Mouse (Mus musculus): ENCODE data around the gene Fmnl2. TPM values are rescaled to one million over a fixed set of nuclear protein-coding genes. Genes with fewer than 3 reads are reported as not detected.

Fmnl2 gene
- not detected in 2 replicates for polyA plus RNA-seq (2012)

- TF ChIP-seq GATA1 (IDR thresholded peaks at IDR 0.05; ENCODE audit: low read length), result no peak
Observed at GRCm38 (mm10) chr2:52857611-52858528, at the start of gene Fmnl2. Gene Fmnl2 (plus strand): TSS chr2:52857860.

- TF ChIP-seq GATA1 (IDR thresholded peaks at IDR 0.05; ENCODE audit: low read length), result no peak
Observed at GRCm38 (mm10) chr2:52809988-52810387, 47.7 kb upstream of the Fmnl2 start.

GRCm38 (mm10) chr2:52811691-52812090 lies 46.0 kb upstream of the Fmnl2 start:
- no peak for TF ChIP-seq GATA1 (IDR thresholded peaks at IDR 0.05; ENCODE audit: low read length)

- TF ChIP-seq GATA1 (IDR thresholded peaks at IDR 0.05; ENCODE audit: low read length), result no peak
Observed at GRCm38 (mm10) chr2:52817341-52817740, 40.3 kb upstream of the Fmnl2 start.

GRCm38 (mm10) chr2:52818944-52819343 lies 38.7 kb upstream of the Fmnl2 start:
- TF ChIP-seq GATA1 (IDR thresholded peaks at IDR 0.05; ENCODE audit: low read length), result no peak

- no peak for TF ChIP-seq GATA1 (IDR thresholded peaks at IDR 0.05; ENCODE audit: low read length)
Observed at GRCm38 (mm10) chr2:52822214-52822613, 35.4 kb upstream of the Fmnl2 start.

GRCm38 (mm10) chr2:52828077-52828476 lies 29.6 kb upstream of the Fmnl2 start:
- TF ChIP-seq GATA1 (IDR thresholded peaks at IDR 0.05; ENCODE audit: low read length), result no peak

- TF ChIP-seq GATA1 (IDR thresholded peaks at IDR 0.05; ENCODE audit: low read length), result no peak
Observed at GRCm38 (mm10) chr2:52830513-52830912, 27.1 kb upstream of the Fmnl2 start.

GRCm38 (mm10) chr2:52831585-52831984 lies 26.1 kb upstream of the Fmnl2 start:
- no peak for TF ChIP-seq GATA1 (IDR thresholded peaks at IDR 0.05; ENCODE audit: low read length)

- no peak for TF ChIP-seq GATA1 (IDR thresholded peaks at IDR 0.05; ENCODE audit: low read length)
Observed at GRCm38 (mm10) chr2:52835726-52836125, 21.9 kb upstream of the Fmnl2 start.

- TF ChIP-seq GATA1 (IDR thresholded peaks at IDR 0.05; ENCODE audit: low read length), result no peak
Observed at GRCm38 (mm10) chr2:52839074-52839473, 18.6 kb upstream of the Fmnl2 start.

- no peak for TF ChIP-seq GATA1 (IDR thresholded peaks at IDR 0.05; ENCODE audit: low read length)
Observed at GRCm38 (mm10) chr2:52839868-52840267, 17.8 kb upstream of the Fmnl2 start.

- TF ChIP-seq GATA1 (IDR thresholded peaks at IDR 0.05; ENCODE audit: low read length), result no peak
Observed at GRCm38 (mm10) chr2:52843861-52844260, 13.8 kb upstream of the Fmnl2 start.

GRCm38 (mm10) chr2:52844936-52845752 lies 12.5 kb upstream of the Fmnl2 start:
- TF ChIP-seq GATA1 (IDR thresholded peaks at IDR 0.05; ENCODE audit: low read length), result no peak

- no peak for TF ChIP-seq GATA1 (IDR thresholded peaks at IDR 0.05; ENCODE audit: low read length)
Observed at GRCm38 (mm10) chr2:52846506-52846905, 11.2 kb upstream of the Fmnl2 start.

GRCm38 (mm10) chr2:52849092-52849491 lies 8.6 kb upstream of the Fmnl2 start:
- TF ChIP-seq GATA1 (IDR thresholded peaks at IDR 0.05; ENCODE audit: low read length), result no peak
